Mouse (Mus musculus) stomach, postnatal 0 days (tissue): Measurements from ENCODE around the gene Card19.

ENCODE experiments used
- CTCF ChIP-seq: IDR thresholded peaks from 2 replicates; pipeline ENCODE4 v1.5.1; 2016; ENCODE audit warnings: antibody characterized with exemption, low read depth, mild to moderate bottlenecking, moderate library complexity
- EP300 ChIP-seq: optimal IDR thresholded peaks from 2 replicates; pipeline ENCODE3; 2016; ENCODE audit warnings: antibody characterized with exemption

- TF ChIP-seq CTCF (no peak), EP300 (no peak)
Measured at GRCm38 (mm10) chr13:49237617-49238016, 21.8 kb upstream of the Card19 start.
